Mouse (Mus musculus): ENCODE data around the gene Gm20388. TPM values are rescaled to one million over a fixed set of nuclear protein-coding genes. Genes with fewer than 3 reads are reported as not detected.

Gm20388 gene
- total RNA-seq, 2 experiments from 2014 or later, result 1.3 to 8.5 TPM

- DNase-seq (ENCODE audit: low spot score in 2 of 2), result no peak
These were observed 3432.8 kb downstream of the Gm20388 start for GRCm38 (mm10) chr8:123343422-123343821.

- no peak for DNase-seq (ENCODE audit: low spot score in 2 of 2)
These were observed 3434.5 kb downstream of the Gm20388 start for GRCm38 (mm10) chr8:123345135-123345534.

- no peak for DNase-seq (ENCODE audit: low spot score in 2 of 2)
These were observed 3435.2 kb downstream of the Gm20388 start for GRCm38 (mm10) chr8:123345856-123346255.

- no peak for DNase-seq (ENCODE audit: low spot score in 2 of 2)
These were observed 3436.7 kb downstream of the Gm20388 start for GRCm38 (mm10) chr8:123347293-123347692.

GRCm38 (mm10) chr8:123348237-123348843 lies 3437.7 kb downstream of the Gm20388 start:
- DNase-seq (ENCODE audit: low spot score in 2 of 2), result no peak

GRCm38 (mm10) chr8:123349073-123349472 lies 3438.4 kb downstream of the Gm20388 start:
- DNase-seq (ENCODE audit: low spot score in 2 of 2), result no peak

GRCm38 (mm10) chr8:123352118-123352517 lies 3441.5 kb downstream of the Gm20388 start:
- DNase-seq (ENCODE audit: low spot score in 2 of 2), result no peak

GRCm38 (mm10) chr8:123352786-123353185 lies 3442.1 kb downstream of the Gm20388 start:
- DNase-seq (ENCODE audit: low spot score in 2 of 2), result no peak

GRCm38 (mm10) chr8:123353216-123353615 lies 3442.6 kb downstream of the Gm20388 start:
- DNase-seq (ENCODE audit: low spot score in 2 of 2), result no peak

- DNase-seq (ENCODE audit: low spot score in 2 of 2), result peak; percentile 75 to 82
These were observed 3450.6 kb downstream of the Gm20388 start for GRCm38 (mm10) chr8:123361082-123361739.

GRCm38 (mm10) chr8:123373403-123374238 lies 3463.0 kb downstream of the Gm20388 start, which contains the start of gene Tcf25:
Gene Tcf25, plus strand, starts transcription at chr8:123373753.
- DNase-seq (ENCODE audit: low spot score in 2 of 2), result peak; percentile 91 to 94

- peak; percentile 97 for DNase-seq (ENCODE audit: low spot score in 2 of 2)
These were observed 3463.6 kb downstream of the Gm20388 start for GRCm38 (mm10) chr8:123374239-123374578.

GRCm38 (mm10) chr8:123375701-123376100 lies 3465.1 kb downstream of the Gm20388 start:
- no peak for DNase-seq (ENCODE audit: low spot score in 2 of 2)

- no peak for DNase-seq (ENCODE audit: low spot score in 2 of 2)
These were observed 3465.5 kb downstream of the Gm20388 start for GRCm38 (mm10) chr8:123376106-123376505.

GRCm38 (mm10) chr8:123381711-123382110 lies 3471.1 kb downstream of the Gm20388 start:
- no peak for DNase-seq (ENCODE audit: low spot score in 2 of 2)

GRCm38 (mm10) chr8:123382516-123382915 lies 3471.9 kb downstream of the Gm20388 start:
- no peak for DNase-seq (ENCODE audit: low spot score in 2 of 2)

GRCm38 (mm10) chr8:123384883-123385540 lies 3474.4 kb downstream of the Gm20388 start:
- no peak for DNase-seq (ENCODE audit: low spot score in 2 of 2)

GRCm38 (mm10) chr8:123387041-123387440 lies 3476.4 kb downstream of the Gm20388 start:
- DNase-seq (ENCODE audit: low spot score in 2 of 2), result no peak

GRCm38 (mm10) chr8:123387801-123388200 lies 3477.2 kb downstream of the Gm20388 start:
- DNase-seq (ENCODE audit: low spot score in 2 of 2), result no peak

- DNase-seq (ENCODE audit: low spot score in 2 of 2), result no peak
These were observed 3478.4 kb downstream of the Gm20388 start for GRCm38 (mm10) chr8:123389026-123389425.

- no peak for DNase-seq (ENCODE audit: low spot score in 2 of 2)
These were observed 3487.7 kb downstream of the Gm20388 start for GRCm38 (mm10) chr8:123398308-123398707.

Measured in adrenal gland, adult 18-20 months (tissue).